Mouse (Mus musculus): ENCODE data around the gene Kctd18. TPM values are rescaled to one million over a fixed set of nuclear protein-coding genes. Genes with fewer than 3 reads are reported as not detected.
"Not testable (repeated sequence)": the region's sequence is repeated elsewhere in the genome, so short reads cannot be mapped to it uniquely, and the experiment has no call there.

Gene Kctd18
- 10 to 100 TPM in 1 of 2 experiments, 1 to 10 TPM in 1; 9.4 to 12.5 TPM for total RNA-seq (2021)
- long read RNA-seq, experiment 1, transcript Kctd18-202 (7 exons, 2,512 nt), result major isoform, 8 of 18 reads
- long read RNA-seq, experiment 1, partial matches to known transcripts, result 3 of 18 reads
- long read RNA-seq, experiment 1, other reads (novel, unspliced or antisense), result 6 of 18 reads
- long read RNA-seq, experiment 2, full-length matches to known transcripts, result 2 of 3 reads
- long read RNA-seq, experiment 2, partial matches to known transcripts, result 0 of 3 reads
- long read RNA-seq, experiment 2, other reads (novel, unspliced or antisense), result 1 of 3 reads

GRCm38 (mm10) chr1:58018856-58019255 lies at the start of gene Kctd18:
Kctd18 (minus strand) TSS chr1:58018956.
- no peak for DNase-seq

- no peak for DNase-seq
These were observed 46.9 kb upstream of the Kctd18 start for GRCm38 (mm10) chr1:58065606-58066005.

GRCm38 (mm10) chr1:58065151-58065550 lies 46.4 kb upstream of the Kctd18 start:
- no peak for DNase-seq

- no peak for DNase-seq
These were observed 43.4 kb upstream of the Kctd18 start for GRCm38 (mm10) chr1:58062131-58062530.

GRCm38 (mm10) chr1:58058846-58059245 lies 40.1 kb upstream of the Kctd18 start:
- peak; percentile 5 to 20 for DNase-seq

GRCm38 (mm10) chr1:58056939-58057338 lies 38.2 kb upstream of the Kctd18 start:
- DNase-seq, result peak in 1 of 2 experiments; percentile 33

- DNase-seq, result no peak
These were observed 37.5 kb upstream of the Kctd18 start for GRCm38 (mm10) chr1:58056074-58056807.

- no peak for DNase-seq
These were observed 36.8 kb upstream of the Kctd18 start for GRCm38 (mm10) chr1:58055598-58055997.

- DNase-seq, result no peak
These were observed 30.4 kb upstream of the Kctd18 start for GRCm38 (mm10) chr1:58049126-58049525.

- no peak for DNase-seq
These were observed 28.1 kb upstream of the Kctd18 start for GRCm38 (mm10) chr1:58046721-58047290.

GRCm38 (mm10) chr1:58045546-58045945 lies 26.8 kb upstream of the Kctd18 start:
- DNase-seq, result no peak

GRCm38 (mm10) chr1:58045076-58045475 lies 26.3 kb upstream of the Kctd18 start:
- no peak for DNase-seq

- not testable (repeated sequence) for DNase-seq
These were observed 18.6 kb upstream of the Kctd18 start for GRCm38 (mm10) chr1:58037306-58037705.

- peak; percentile 71 to 77 for DNase-seq
These were observed 12.5 kb upstream of the Kctd18 start for GRCm38 (mm10) chr1:58031160-58031769.

- DNase-seq, result peak; percentile 68 to 78
These were observed 11.6 kb upstream of the Kctd18 start for GRCm38 (mm10) chr1:58030156-58030871.

GRCm38 (mm10) chr1:58029636-58030117 lies 10.9 kb upstream of the Kctd18 start, which contains the start of gene Aox1:
Aox1 (plus strand) TSS chr1:58029931.
- DNase-seq, result peak; percentile 77 to 84

- no peak for DNase-seq
These were observed 9.0 kb upstream of the Kctd18 start for GRCm38 (mm10) chr1:58027707-58028106.

GRCm38 (mm10) chr1:58006388-58006787 lies 12.4 kb downstream of the Kctd18 start:
- not testable (repeated sequence) for DNase-seq

GRCm38 (mm10) chr1:57998146-57998545 lies 20.6 kb downstream of the Kctd18 start:
- DNase-seq, result peak in 1 of 2 experiments; percentile 26

- DNase-seq, result no peak
These were observed 22.6 kb downstream of the Kctd18 start for GRCm38 (mm10) chr1:57996133-57996615.

GRCm38 (mm10) chr1:57995432-57996132 lies 23.2 kb downstream of the Kctd18 start, which contains the start of gene Sgo2a:
Sgo2a (plus strand) TSS chr1:57995971.
- DNase-seq, result peak; percentile 94 to 96
